Mouse (Mus musculus) hindbrain, embryonic 10.5 days (tissue): ENCODE measurements at regions not wholly inside any gene's neighbourhood (a gene's known extent, or its start where the extent isn't known, plus 50 kb on each side); places are given as distances from the start of the nearest gene placed in this dataset.

Experiments
- DNase-seq: peaks from one replicate; pipeline ENCODE4 v3.0.0-alpha.2; 2017; ENCODE audit warnings: low spot score
- H3K27ac ChIP-seq: fragments of 300-500 bp; sonication (generic); 2 replicates; pipeline ENCODE4 v1.5.1; 2016; ENCODE audit warnings: mild to moderate bottlenecking, moderate library complexity
- H3K27me3 ChIP-seq: fragments of 300-500 bp; sonication (generic); 2 replicates; pipeline ENCODE4 v1.6.1; 2016; ENCODE audit warnings: mild to moderate bottlenecking; ENCODE audit not compliant: poor library complexity, insufficient read depth, severe bottlenecking
- H3K36me3 ChIP-seq: fragments of 300-500 bp; sonication (generic); 2 replicates; pipeline ENCODE4 v1.6.1; 2016; ENCODE audit warnings: mild to moderate bottlenecking, moderate library complexity
- H3K4me1 ChIP-seq: fragments of 300-500 bp; sonication (generic); replicated peaks from 2 replicates; pipeline ENCODE4 v1.6.1; 2016; ENCODE audit warnings: mild to moderate bottlenecking
- H3K4me3 ChIP-seq: fragments of 300-500 bp; sonication (generic); 2 replicates; pipeline ENCODE4 v1.5.1; 2016; ENCODE audit warnings: mild to moderate bottlenecking, moderate library complexity
- H3K9me3 ChIP-seq: fragments of 300-500 bp; sonication (generic); 2 replicates; pipeline ENCODE4 v1.6.1; 2016; ENCODE audit warnings: mild to moderate bottlenecking, moderate library complexity
- WGBS: fragments of 180-500 bp; shearing (Covaris S2); methylation state at CpG from one replicate; pipeline ENCODE4 v1.1.7; 2016; 5-methylcytosine and 5-hydroxymethylcytosine counted together

GRCm38 (mm10) chr1:190383256-190383838 lies 212.8 kb upstream of the Prox1 start:
- H3K27me3 ChIP-seq, result peaks cover 30% of the 10 kb centered on the region
- 0 out of 2 replicates have a peak overlapping the region, but pooled peaks have one; percentile 54 for H3K27ac ChIP-seq
- H3K36me3 ChIP-seq, result no peaks in the 10 kb centered on the region
- no peak overlapping the region for H3K4me3 ChIP-seq
- WGBS, result 85% methylated on average over 10 of the region's 10 CpGs
- no peak for DNase-seq
- no peaks in the 10 kb centered on the region for H3K9me3 ChIP-seq
- peaks cover 37% of the 10 kb centered on the region for H3K4me1 ChIP-seq

DNA sequence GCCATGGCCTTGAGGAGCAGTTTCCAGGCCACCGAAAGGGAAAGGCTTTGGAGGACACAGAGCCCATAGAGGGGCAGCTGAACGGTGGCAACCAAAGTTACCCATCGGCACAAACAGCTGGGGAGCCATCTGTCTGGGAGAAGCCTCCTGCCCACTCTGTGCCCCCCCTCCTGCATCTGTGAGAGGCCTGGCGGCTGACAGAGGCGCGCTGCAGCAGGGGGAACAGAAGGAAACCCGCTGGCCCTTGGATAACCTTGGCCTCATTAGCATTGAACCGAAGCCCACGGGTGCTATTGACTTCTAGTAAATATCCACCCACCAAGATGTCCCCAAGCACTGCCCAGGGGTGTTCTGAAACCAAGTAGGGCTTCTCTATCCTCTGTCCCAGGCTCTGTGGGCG lies 209.6 kb upstream of the Prox1 start:
- H3K27ac ChIP-seq, result peak overlapping the region; percentile 14
- no peak overlapping the region for H3K4me3 ChIP-seq
- 59% methylated on average over 10 of the region's 10 CpGs for WGBS
- H3K9me3 ChIP-seq, result no peaks in the 10 kb centered on the region
- no peaks in the 10 kb centered on the region for H3K36me3 ChIP-seq
- H3K27me3 ChIP-seq, result peaks cover 21% of the 10 kb centered on the region
- DNase-seq, result peak; percentile 35
- H3K4me1 ChIP-seq, result peaks cover 46% of the 10 kb centered on the region

DNA sequence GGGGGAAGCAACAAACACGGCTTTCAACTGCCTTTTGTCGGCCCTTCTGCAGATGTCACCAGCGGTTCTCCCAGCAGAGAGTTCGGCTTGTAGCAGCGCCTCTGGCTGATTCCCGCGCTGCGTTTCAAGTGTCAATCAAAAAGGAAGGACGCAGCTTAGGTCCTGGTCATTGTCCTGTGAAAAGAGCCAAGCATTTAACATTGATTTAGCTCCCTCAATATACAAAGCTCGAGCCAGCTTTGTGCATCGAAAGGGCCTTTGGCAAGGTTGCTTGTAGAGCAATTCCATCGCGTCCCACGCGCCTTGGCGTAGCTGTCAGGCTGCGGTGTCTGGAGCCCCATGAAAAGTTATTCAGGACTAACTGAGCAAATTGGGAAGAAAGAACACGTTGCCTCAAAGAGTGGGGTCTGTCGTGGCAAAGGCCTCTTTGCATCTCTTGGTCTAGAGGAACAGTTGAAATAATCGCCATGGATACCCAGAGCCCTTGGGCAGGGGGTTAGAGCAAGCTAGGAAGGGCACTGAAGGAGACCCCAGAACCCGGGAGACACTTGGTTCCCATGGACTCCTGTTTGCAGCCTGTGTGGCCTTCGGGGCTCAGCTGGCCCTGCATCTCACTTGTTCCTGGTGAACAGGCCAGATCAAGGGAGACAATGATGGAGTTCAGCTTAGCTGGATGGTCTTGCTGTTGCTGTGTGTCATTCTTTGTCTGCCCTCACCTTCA lies 204.8 kb upstream of the Prox1 start:
- H3K4me3 ChIP-seq, result no peak overlapping the region
- peaks cover 13% of the 10 kb centered on the region; the same call in 1 of the 2 replicates for H3K27me3 ChIP-seq
- DNase-seq, result peak; percentile 52
- peak overlapping the region; percentile 75 for H3K27ac ChIP-seq
- WGBS, result 35% methylated on average over 22 of the region's 22 CpGs
- H3K9me3 ChIP-seq, result no peaks in the 10 kb centered on the region
- peaks cover 33% of the 10 kb centered on the region for H3K4me1 ChIP-seq
- no peaks in the 10 kb centered on the region for H3K36me3 ChIP-seq

GRCm38 (mm10) chr1:190374270-190374669 lies 203.8 kb upstream of the Prox1 start:
- no peaks in the 10 kb centered on the region for H3K36me3 ChIP-seq
- H3K4me3 ChIP-seq, result no peak overlapping the region
- peaks cover 10% of the 10 kb centered on the region; the same call in 1 of the 2 replicates for H3K27me3 ChIP-seq
- WGBS, result 34% methylated on average over 3 of the region's 3 CpGs
- peaks cover 22% of the 10 kb centered on the region for H3K4me1 ChIP-seq
- DNase-seq, result peak; percentile 56
- H3K27ac ChIP-seq, result peak overlapping the region; percentile 46
- H3K9me3 ChIP-seq, result no peaks in the 10 kb centered on the region

DNA sequence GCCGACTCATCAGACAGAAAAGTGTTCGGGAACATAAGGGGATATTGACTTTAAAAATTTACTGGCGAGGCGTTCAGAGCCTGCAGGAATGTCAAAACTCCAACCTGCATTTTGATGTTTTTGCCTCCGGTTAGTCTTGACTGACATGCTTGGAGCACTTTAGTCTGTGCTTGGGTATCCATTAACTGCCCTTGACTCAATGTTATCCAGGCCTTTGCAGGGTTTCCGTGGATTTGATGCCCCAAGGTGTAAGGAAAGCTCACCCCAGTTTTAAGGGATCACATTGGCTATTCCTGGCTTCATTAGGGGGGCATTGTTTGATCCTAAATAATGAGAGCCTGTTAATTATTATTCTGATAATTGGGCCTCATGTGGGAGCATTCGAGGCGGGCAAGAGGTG lies 196.1 kb upstream of the Prox1 start:
- no peaks in the 10 kb centered on the region for H3K9me3 ChIP-seq
- no peak overlapping the region for H3K27ac ChIP-seq
- WGBS, result 76% methylated on average over 8 of the region's 8 CpGs
- H3K4me3 ChIP-seq, result no peak overlapping the region
- DNase-seq, result no peak
- H3K36me3 ChIP-seq, result no peaks in the 10 kb centered on the region
- 0 out of 2 replicates have a peak, but pooled peaks cover 4% of the 10 kb centered on the region for H3K4me1 ChIP-seq
- 0 out of 2 replicates have a peak, but pooled peaks cover 8% of the 10 kb centered on the region for H3K27me3 ChIP-seq

DNA sequence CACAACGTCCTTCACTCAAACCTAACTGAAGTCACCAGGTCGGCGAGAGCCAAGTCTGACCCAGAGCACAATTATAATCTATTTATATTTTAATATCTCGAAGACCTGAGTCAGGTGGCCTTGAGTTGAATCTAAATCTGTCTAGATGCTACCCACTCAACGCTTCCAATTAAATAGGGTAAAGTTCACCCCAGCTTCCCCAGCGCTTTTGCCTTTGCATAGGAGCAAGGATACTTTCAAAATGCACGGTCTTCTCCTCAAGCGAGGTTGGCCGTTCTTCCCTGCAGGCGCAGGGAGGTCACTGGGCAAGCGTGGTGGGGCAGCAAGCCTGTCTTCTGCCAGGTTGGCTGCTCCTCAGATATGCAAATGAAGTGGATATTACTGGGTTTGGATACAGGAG lies 194.6 kb upstream of the Prox1 start:
- Histone ChIP-seq H3K9me3 (no peaks in the 10 kb centered on the region), H3K27me3 (0 out of 2 replicates have a peak, but pooled peaks cover 1% of the 10 kb centered on the region), H3K36me3 (no peaks in the 10 kb centered on the region), H3K4me1 (0 out of 2 replicates have a peak, but pooled peaks cover 4% of the 10 kb centered on the region), H3K27ac (no peak overlapping the region), H3K4me3 (no peak overlapping the region)
- 91% methylated on average over 11 of the region's 11 CpGs for WGBS
- DNase-seq, result no peak

DNA sequence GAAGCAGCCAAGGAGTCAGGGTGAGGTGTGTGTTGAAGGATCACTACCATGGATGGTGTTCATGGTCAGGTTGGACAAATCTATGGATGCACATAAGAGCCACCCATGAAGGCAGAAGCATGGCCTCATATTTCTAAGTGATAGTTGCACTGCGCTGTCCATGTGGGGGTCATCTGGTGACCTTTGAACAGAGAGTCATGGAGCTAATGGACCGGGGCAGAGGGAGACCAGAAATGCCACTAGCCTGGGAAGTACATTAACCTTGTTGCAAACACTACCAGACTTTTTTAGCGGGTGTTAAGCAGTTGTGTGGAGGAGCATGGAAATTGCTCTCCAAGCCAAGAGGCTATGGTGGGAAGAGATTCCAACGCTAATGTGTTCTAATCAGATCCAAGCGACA lies 190.1 kb upstream of the Prox1 start:
- no peak for DNase-seq
- Histone ChIP-seq H3K36me3 (no peaks in the 10 kb centered on the region), H3K4me3 (no peak overlapping the region), H3K9me3 (no peaks in the 10 kb centered on the region), H3K27me3 (no peaks in the 10 kb centered on the region; the same call in 1 of the 2 replicates), H3K27ac (no peak overlapping the region), H3K4me1 (0 out of 2 replicates have a peak, but pooled peaks cover 4% of the 10 kb centered on the region)
- WGBS, result 94% methylated on average over 5 of the region's 5 CpGs

DNA sequence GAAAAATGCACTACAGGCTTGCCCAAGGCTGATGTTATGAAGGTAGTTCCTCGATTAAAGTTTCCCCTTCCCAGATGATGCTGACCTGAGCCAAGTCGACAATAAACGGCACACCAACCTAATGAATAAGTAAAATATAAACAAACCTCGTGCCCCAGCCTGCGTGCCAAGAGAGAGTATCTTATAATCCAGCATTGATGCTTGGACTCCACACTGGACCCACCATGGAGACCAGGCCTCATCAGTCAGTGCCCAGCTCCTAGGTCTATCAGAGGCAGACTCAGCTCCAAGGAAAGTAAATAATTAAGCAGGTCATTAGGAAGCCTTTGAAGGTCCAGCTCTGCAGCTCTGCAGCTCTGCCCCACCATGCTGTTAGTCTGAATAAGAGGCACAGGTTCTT lies 187.3 kb upstream of the Prox1 start:
- Histone ChIP-seq H3K4me3 (no peak overlapping the region), H3K9me3 (no peaks in the 10 kb centered on the region), H3K27ac (no peak overlapping the region), H3K27me3 (no peaks in the 10 kb centered on the region; the same call in 1 of the 2 replicates), H3K4me1 (peaks cover 14% of the 10 kb centered on the region), H3K36me3 (no peaks in the 10 kb centered on the region)
- WGBS, result 90% methylated on average over 5 of the region's 5 CpGs
- no peak for DNase-seq

DNA sequence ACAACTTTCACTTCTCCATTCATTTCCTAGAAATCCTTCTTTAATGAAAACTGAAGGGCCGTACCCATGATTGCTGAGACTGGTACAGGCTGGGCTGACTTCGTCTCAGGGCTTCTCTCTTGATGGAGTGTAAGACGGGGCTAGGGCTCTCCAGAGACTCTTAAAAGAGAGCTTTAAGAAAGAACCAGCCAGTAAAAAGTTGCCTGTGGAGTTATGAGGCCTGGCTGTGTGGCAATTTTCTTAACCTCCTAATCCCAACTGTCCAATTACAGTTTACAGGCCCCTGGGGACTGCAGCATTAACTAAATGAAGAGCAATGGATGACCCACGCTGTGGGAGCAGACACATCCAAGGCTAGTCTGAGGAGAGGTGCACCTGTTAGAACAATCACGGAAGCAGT lies 177.1 kb upstream of the Prox1 start:
- Histone ChIP-seq H3K27me3 (0 out of 2 replicates have a peak, but pooled peaks cover 5% of the 10 kb centered on the region), H3K9me3 (no peaks in the 10 kb centered on the region), H3K4me3 (no peak overlapping the region), H3K4me1 (peaks cover 6% of the 10 kb centered on the region; the same call in 1 of the 2 replicates), H3K27ac (no peak overlapping the region), H3K36me3 (no peaks in the 10 kb centered on the region)
- WGBS, result 86% methylated on average over 5 of the region's 5 CpGs
- no peak for DNase-seq

DNA sequence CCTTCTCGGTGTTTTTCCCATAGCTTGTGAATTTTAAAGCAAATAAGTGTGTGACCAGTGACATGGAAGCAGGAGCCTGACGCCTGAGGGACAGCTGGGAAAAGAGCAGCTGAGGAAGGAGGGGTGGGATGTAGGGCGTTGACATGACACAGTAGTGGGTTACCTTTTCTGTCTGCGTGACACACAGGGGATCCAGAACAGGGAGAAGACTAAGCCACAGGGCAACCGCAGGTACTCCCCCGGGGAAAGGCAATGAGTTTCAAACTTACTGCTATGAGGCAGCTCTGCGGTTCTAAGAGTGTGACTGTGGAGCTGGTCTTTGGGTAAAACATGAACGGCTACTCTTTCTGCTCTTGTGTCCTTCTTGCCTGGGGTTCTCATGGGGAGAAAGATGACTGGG lies 170.2 kb upstream of the Prox1 start:
- Histone ChIP-seq H3K4me3 (no peak overlapping the region), H3K4me1 (peaks cover 6% of the 10 kb centered on the region; the same call in 1 of the 2 replicates), H3K36me3 (no peaks in the 10 kb centered on the region), H3K9me3 (no peaks in the 10 kb centered on the region), H3K27me3 (peaks cover 8% of the 10 kb centered on the region; the same call in 1 of the 2 replicates), H3K27ac (no peak overlapping the region)
- no peak for DNase-seq
- WGBS, result 86% methylated on average over 8 of the region's 8 CpGs

GRCm38 (mm10) chr1:190334471-190334870 lies 164.0 kb upstream of the Prox1 start:
- Histone ChIP-seq H3K9me3 (no peaks in the 10 kb centered on the region), H3K27ac (no peak overlapping the region), H3K27me3 (peaks cover 19% of the 10 kb centered on the region), H3K36me3 (no peaks in the 10 kb centered on the region), H3K4me3 (no peak overlapping the region), H3K4me1 (peaks cover 6% of the 10 kb centered on the region)
- DNase-seq, result no peak
- WGBS, result 56% methylated on average over 2 of the region's 2 CpGs

GRCm38 (mm10) chr1:190334053-190334452 lies 163.5 kb upstream of the Prox1 start:
- no peak for DNase-seq
- 71% methylated on average over 8 of the region's 8 CpGs for WGBS
- no peak overlapping the region for H3K27ac ChIP-seq

DNA sequence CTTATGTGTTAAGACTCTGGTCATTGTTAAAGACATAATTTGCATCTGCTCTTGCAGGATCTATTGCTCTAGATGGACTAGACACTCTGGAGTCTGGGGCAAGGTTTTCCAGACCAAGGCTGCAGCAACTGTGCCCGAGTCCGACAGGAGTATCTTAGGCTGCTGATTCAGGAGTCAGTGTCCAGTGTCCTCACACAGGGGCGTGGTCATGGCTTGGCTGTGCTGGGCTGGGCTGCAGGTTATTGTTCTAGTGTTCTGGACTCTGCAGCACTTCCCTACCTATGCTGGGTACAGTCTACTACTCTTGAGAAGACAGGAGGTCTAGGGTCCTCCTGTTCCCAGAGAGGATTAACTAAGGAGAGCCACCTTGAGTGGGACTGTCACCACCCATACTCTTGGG lies 161.5 kb upstream of the Prox1 start:
- Histone ChIP-seq H3K36me3 (no peaks in the 10 kb centered on the region), H3K4me3 (no peak overlapping the region), H3K4me1 (peaks cover 6% of the 10 kb centered on the region), H3K27me3 (peaks cover 25% of the 10 kb centered on the region), H3K9me3 (no peaks in the 10 kb centered on the region), H3K27ac (no peak overlapping the region)
- 69% methylated on average over 3 of the region's 3 CpGs for WGBS
- DNase-seq, result no peak

More at GRCm38 (mm10) chr1:190334053-190334452, 163.5 kb upstream of the Prox1 start:
- Histone ChIP-seq H3K4me1 (peaks cover 6% of the 10 kb centered on the region), H3K36me3 (no peaks in the 10 kb centered on the region), H3K9me3 (no peaks in the 10 kb centered on the region), H3K4me3 (no peak overlapping the region), H3K27me3 (peaks cover 19% of the 10 kb centered on the region)
